Mouse (Mus musculus): ENCODE data around the gene Adpgk.

DNA sequence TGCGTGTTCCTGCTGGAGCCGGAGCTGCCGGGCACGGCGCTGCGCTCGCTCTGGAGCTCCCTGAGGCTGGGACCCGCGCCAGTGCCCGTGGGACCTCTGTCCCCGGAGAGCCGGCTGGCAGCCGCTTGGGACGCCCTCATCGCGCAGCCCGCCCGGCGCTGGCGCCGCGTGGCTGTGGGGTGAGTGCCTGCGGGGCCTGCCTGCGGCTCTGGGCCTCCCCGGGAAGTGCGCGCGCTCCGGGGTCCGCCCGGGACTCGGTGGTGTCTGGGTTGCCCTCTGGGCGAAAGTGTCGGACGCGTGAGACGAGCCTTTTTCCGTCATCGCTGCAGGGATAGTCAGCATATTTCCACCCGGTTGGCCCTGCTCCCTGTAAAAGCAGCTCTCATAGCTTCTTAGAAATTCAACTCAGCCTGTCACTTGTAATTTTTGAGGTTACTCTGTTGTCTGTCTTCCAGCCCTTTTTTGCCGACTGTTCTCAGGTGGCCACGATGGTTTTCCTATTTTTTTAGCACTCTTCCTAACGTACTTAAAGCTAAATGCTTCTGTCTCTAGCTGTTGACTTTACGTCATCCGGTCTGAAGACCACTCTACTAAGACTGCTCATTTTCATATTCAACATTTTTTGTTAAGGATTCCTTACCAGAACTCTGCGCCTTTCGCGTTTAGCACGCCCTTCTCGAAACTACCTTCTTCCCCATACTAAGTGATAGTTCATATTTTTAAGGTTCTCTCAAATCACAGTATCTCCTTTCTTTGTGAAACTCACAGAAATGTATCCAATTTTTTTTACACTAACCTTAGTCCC is 532 bp downstream of the Adpgk start:
- TF ChIP-seq CTCF (IDR thresholded peaks at IDR 0.05), result no peak
- no peak for TF ChIP-seq EP300 (IDR thresholded peaks at IDR 0.05)

All from lung, postnatal 0 days (tissue).